Mouse (Mus musculus) heart, adult 2 months (tissue): Measurements from ENCODE around the gene Myo9b. TPM values are rescaled to one million over a fixed set of nuclear protein-coding genes. Genes with fewer than 3 reads are reported as not detected.
"Not testable (repeated sequence)": the region's sequence is repeated elsewhere in the genome, so short reads cannot be mapped to it uniquely, and the experiment has no call there.

Experiments
- DNase-seq, 2 experiments: peaks; one replicate each; pipeline ENCODE4 v3.0.0; 2021
- H3K27ac ChIP-seq: fragments of 200-600 bp; 2 replicates; pipeline ENCODE4 v1.8.1; 2022
- H3K27me3 ChIP-seq: fragments of 200-500 bp; 2 replicates; pipeline ENCODE4 v1.6.1; 2012; ENCODE audit warnings: mild to moderate bottlenecking, low read length, inconsistent platforms, mixed read lengths; ENCODE audit not compliant: control insufficient read depth, insufficient read depth
- H3K36me3 ChIP-seq: fragments of 200-500 bp; 2 replicates; pipeline ENCODE4 v1.6.1; 2012; ENCODE audit warnings: low read length, inconsistent platforms; ENCODE audit not compliant: control insufficient read depth, insufficient read depth
- H3K4me1 ChIP-seq: fragments of 200-500 bp; 2 replicates; pipeline ENCODE4 v1.6.1; 2011; ENCODE audit warnings: low read length; ENCODE audit not compliant: control insufficient read depth, insufficient read depth
- H3K4me3 ChIP-seq: fragments of 200-600 bp; 2 replicates; pipeline ENCODE4 v1.8.1; 2022
- H3K79me2 ChIP-seq: fragments of 200-500 bp; replicated peaks from 2 replicates; pipeline ENCODE4 v1.6.1; 2012; ENCODE audit warnings: mild to moderate bottlenecking, inconsistent platforms, low read length, moderate library complexity, mixed read lengths; ENCODE audit not compliant: control insufficient read depth, insufficient read depth
- H3K9ac ChIP-seq: fragments of 200-500 bp; 2 replicates; pipeline ENCODE4 v1.6.1; 2012; ENCODE audit warnings: low read depth, mild to moderate bottlenecking, control low read depth, inconsistent platforms, low read length, mixed read lengths
- CTCF ChIP-seq: fragments of 200-600 bp; IDR thresholded peaks from 2 replicates; pipeline ENCODE4 v1.8.1; 2022; ENCODE audit warnings: antibody characterized with exemption, mild to moderate bottlenecking, moderate library complexity
- EP300 ChIP-seq: fragments of 200-500 bp; IDR thresholded peaks from 2 replicates; pipeline ENCODE4 v1.6.1; 2011; ENCODE audit warnings: low read depth, low read length, control low read depth; ENCODE audit not compliant: insufficient read depth
- POLR2A ChIP-seq: fragments of 200-500 bp; IDR thresholded peaks from 2 replicates; pipeline ENCODE4 v1.6.1; 2011; ENCODE audit warnings: mild to moderate bottlenecking, low read depth, low read length, control low read depth; ENCODE audit not compliant: insufficient read depth
- WGBS: fragments of 180-500 bp; shearing (Covaris S2); methylation state at CpG from one replicate; pipeline ENCODE4 v1.1.7; 2018; 5-methylcytosine and 5-hydroxymethylcytosine counted together
- intact Hi-C: fragments of 180-260 bp; cut with DNase I; formaldehyde crosslinking; loops from one replicate; pipeline ENCODE4 v1.15.1; 2025
- polyA plus RNA-seq: library from polyadenylated mRNA; depleted of rRNA; stranded (reverse); fragments of >200 nt; gene quantifications from 2 replicates; pipeline ENCODE4 v1.2.3, GENCODE M21; 2012
- total RNA-seq, 2 experiments: library from RNA; stranded (reverse); gene quantifications; 2 replicates each; pipeline ENCODE4 v1.2.3; 2021

The Myo9b gene
- total and polyA plus RNA-seq, 3 experiments: 15.0 to 22.8 (median 20.1) TPM

DNA sequence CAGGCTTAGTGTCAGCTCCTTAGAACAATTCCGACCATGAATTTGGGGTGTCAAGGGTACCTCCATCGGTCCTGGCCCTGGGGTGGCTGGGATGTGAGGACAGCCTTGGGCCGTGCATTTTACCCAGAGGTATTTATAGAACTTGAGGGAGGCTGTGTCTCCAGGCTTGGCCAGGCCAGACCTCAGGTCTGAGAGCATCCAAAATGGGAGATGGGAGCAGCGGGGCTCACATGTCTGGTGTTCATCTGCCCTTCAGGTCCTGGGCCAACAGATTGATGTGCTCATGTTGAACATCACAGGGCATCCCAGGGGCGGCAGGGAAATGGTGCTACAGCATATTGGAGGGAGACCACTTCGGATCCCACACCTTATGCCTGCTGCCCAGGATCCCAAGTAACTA is 18.8 kb downstream of the Myo9b start:
- no peaks in the 10 kb centered on the region for H3K27me3 ChIP-seq
- no peak overlapping the region for H3K9ac ChIP-seq
- no peak for DNase-seq
- H3K4me3 ChIP-seq: no peak overlapping the region
- 74% methylated on average over 6 of the region's 6 CpGs for WGBS
- peaks cover 5% of the 10 kb centered on the region for H3K79me2 ChIP-seq
- intact Hi-C loops: no loop called here
- H3K27ac ChIP-seq: no peak overlapping the region
- H3K36me3 ChIP-seq: no peaks in the 10 kb centered on the region
- TF ChIP-seq POLR2A (no peak), CTCF (no peak), EP300 (no peak)
- peaks cover 12% of the 10 kb centered on the region for H3K4me1 ChIP-seq

DNA sequence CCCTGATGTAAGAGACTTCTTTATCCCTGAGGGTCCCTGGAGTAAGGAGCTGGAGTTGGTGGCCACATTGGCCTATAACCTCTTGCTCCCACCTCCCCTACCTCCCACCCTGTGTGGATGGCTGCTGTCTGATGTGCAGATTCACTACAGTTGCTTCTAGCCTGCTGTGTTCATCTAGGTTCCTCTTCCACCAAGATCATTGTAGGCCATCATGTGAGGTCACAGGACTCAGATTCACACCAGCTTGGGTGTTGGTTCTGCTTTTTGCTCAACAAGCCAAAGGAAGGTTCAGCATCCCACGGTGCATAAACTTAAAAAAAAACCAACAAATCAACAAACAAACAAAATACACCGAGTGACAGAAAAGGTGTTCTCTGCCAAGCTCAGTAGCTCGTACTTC is 21.4 kb downstream of the Myo9b start:
- H3K9ac ChIP-seq, intact Hi-C loops, H3K27ac ChIP-seq, H3K79me2 ChIP-seq, H3K27me3 ChIP-seq, H3K4me3 ChIP-seq, DNase-seq, H3K36me3 ChIP-seq: not testable (repeated sequence)
- WGBS: 85% methylated on average over 3 of the region's 3 CpGs
- peaks cover 14% of the 10 kb centered on the region for H3K4me1 ChIP-seq

DNA sequence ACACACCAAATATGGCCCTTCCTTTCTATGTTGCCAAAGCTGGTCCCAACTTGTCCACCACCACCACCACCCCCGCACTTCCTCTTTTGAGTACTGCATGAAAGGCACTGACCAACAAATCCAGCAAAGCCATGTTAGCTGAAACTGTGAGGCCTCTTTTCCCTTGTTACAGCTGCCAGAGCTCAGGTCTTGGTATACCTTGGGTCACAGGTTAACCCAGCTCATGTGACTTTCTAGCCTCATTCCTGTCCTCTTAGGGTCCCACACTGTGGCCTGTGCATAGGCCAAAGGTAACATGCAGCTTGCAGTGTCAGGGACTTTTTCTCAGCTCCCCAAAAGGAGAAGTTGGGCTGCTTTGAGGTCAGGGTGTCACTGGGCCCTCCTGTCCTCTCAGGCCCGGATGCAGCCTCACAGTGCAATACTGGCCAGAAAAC is 23.7 kb downstream of the Myo9b start:
- H3K9ac ChIP-seq: no peak overlapping the region
- intact Hi-C loops: no loop called here
- TF ChIP-seq EP300: no peak
- TF ChIP-seq CTCF: no peak
- TF ChIP-seq POLR2A: no peak
- no peaks in the 10 kb centered on the region for H3K27me3 ChIP-seq
- H3K4me1 ChIP-seq: peaks cover 14% of the 10 kb centered on the region
- no peak overlapping the region for H3K4me3 ChIP-seq
- WGBS: 81% methylated on average over 2 of the region's 2 CpGs
- H3K27ac ChIP-seq: peak overlapping the region; percentile 64
- H3K36me3 ChIP-seq: no peaks in the 10 kb centered on the region
- peak in 1 of 2 experiments; percentile 67 for DNase-seq
- peaks cover 5% of the 10 kb centered on the region for H3K79me2 ChIP-seq

GRCm38 (mm10) chr8:71296784-71297183 is 24.3 kb downstream of the Myo9b start:
- intact Hi-C loops: no loop called here
- TF ChIP-seq EP300 (0 out of 2 replicates have a peak, but pooled peaks have one; percentile 52), POLR2A (no peak), CTCF (no peak)
- no peaks in the 10 kb centered on the region for H3K36me3 ChIP-seq
- no peak overlapping the region for H3K4me3 ChIP-seq
- no peaks in the 10 kb centered on the region for H3K27me3 ChIP-seq
- H3K79me2 ChIP-seq: peaks cover 5% of the 10 kb centered on the region
- peak overlapping the region; percentile 64 for H3K27ac ChIP-seq
- DNase-seq: peak; percentile 51 to 68
- peaks cover 14% of the 10 kb centered on the region for H3K4me1 ChIP-seq
- no peak overlapping the region for H3K9ac ChIP-seq
- WGBS: 64% methylated on average over 2 of the region's 2 CpGs

GRCm38 (mm10) chr8:71297439-71297838 is 24.9 kb downstream of the Myo9b start:
- TF ChIP-seq EP300 (no peak), CTCF (no peak), POLR2A (no peak)
- no peak for DNase-seq
- Histone ChIP-seq H3K4me3 (no peak overlapping the region), H3K27ac (peak overlapping the region; percentile 64), H3K4me1 (peaks cover 14% of the 10 kb centered on the region), H3K36me3 (no peaks in the 10 kb centered on the region), H3K27me3 (no peaks in the 10 kb centered on the region), H3K9ac (no peak overlapping the region), H3K79me2 (peaks cover 6% of the 10 kb centered on the region)
- WGBS: 92% methylated on average over 1 of the region's 1 CpGs
- intact Hi-C loops: no loop called here

DNA sequence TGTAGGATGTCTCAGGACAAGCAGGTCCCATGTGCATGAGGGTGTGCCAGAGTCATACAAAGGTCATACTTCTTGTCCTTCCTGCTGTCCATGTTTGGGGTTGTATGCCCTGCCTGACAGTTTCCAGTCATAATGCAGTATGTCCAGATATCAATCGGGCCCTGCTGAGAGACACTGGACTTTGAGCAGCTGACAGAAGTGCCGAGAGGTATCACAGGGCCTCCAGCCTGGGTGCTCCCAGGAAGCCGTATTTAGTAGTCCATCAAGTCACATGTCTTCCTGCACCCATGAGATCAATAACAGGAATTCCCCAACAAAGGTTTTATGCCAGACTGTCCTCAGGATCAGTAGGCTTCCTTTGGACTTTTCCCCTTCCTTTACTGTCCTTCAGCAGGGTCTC is 27.2 kb downstream of the Myo9b start:
- Histone ChIP-seq H3K27ac (no peak overlapping the region), H3K4me1 (peaks cover 14% of the 10 kb centered on the region), H3K9ac (no peak overlapping the region), H3K36me3 (no peaks in the 10 kb centered on the region), H3K79me2 (peaks cover 6% of the 10 kb centered on the region), H3K4me3 (no peak overlapping the region), H3K27me3 (no peaks in the 10 kb centered on the region)
- intact Hi-C loops: no loop called here
- DNase-seq: no peak
- WGBS: 72% methylated on average over 3 of the region's 3 CpGs
- TF ChIP-seq CTCF (no peak), EP300 (no peak)

GRCm38 (mm10) chr8:71302788-71303187 is 30.3 kb downstream of the Myo9b start:
- Histone ChIP-seq H3K36me3 (no peaks in the 10 kb centered on the region), H3K27ac (no peak overlapping the region), H3K4me1 (peaks cover 6% of the 10 kb centered on the region), H3K9ac (no peak overlapping the region), H3K79me2 (peaks cover 7% of the 10 kb centered on the region), H3K4me3 (no peak overlapping the region), H3K27me3 (no peaks in the 10 kb centered on the region)
- TF ChIP-seq POLR2A: no peak
- TF ChIP-seq CTCF: no peak
- no peak for TF ChIP-seq EP300
- 95% methylated on average over 1 of the region's 1 CpGs for WGBS
- intact Hi-C loops: no loop called here
- no peak for DNase-seq
